Mouse (Mus musculus): ENCODE measurements at regions not wholly inside any gene's neighbourhood (a gene's known extent, or its start where the extent isn't known, plus 50 kb on each side); places are given as distances from the start of the nearest gene placed in this dataset.
"Not testable (repeated sequence)": the region's sequence is repeated elsewhere in the genome, so short reads cannot be mapped to it uniquely, and the experiment has no call there.

- no peak for DNase-seq (ENCODE audit: low read depth, low spot score)
Measured at GRCm38 (mm10) chr5:25639187-25639586, 66.4 kb downstream of the Xrcc2 start.

GRCm38 (mm10) chr5:25638097-25638496 is 67.5 kb downstream of the Xrcc2 start:
- DNase-seq (ENCODE audit: low read depth, low spot score): no peak

- peak; percentile 21 for DNase-seq (ENCODE audit: low read depth, low spot score)
Measured at GRCm38 (mm10) chr5:25632861-25633535, 72.6 kb downstream of the Xrcc2 start.

GRCm38 (mm10) chr5:25629731-25630130 is 75.9 kb downstream of the Xrcc2 start:
- peak; percentile 68 for DNase-seq (ENCODE audit: low read depth, low spot score)

- no peak for DNase-seq (ENCODE audit: low read depth, low spot score)
Measured at GRCm38 (mm10) chr5:25628504-25628903, 77.1 kb downstream of the Xrcc2 start.

- DNase-seq (ENCODE audit: low read depth, low spot score): no peak
Measured at GRCm38 (mm10) chr5:25627086-25627485, 78.5 kb downstream of the Xrcc2 start.

GRCm38 (mm10) chr5:25624029-25624428 is 81.6 kb downstream of the Xrcc2 start:
- no peak for DNase-seq (ENCODE audit: low read depth, low spot score)

GRCm38 (mm10) chr5:25619872-25620271 is 85.8 kb downstream of the Xrcc2 start:
- DNase-seq (ENCODE audit: low read depth, low spot score): no peak

DNA sequence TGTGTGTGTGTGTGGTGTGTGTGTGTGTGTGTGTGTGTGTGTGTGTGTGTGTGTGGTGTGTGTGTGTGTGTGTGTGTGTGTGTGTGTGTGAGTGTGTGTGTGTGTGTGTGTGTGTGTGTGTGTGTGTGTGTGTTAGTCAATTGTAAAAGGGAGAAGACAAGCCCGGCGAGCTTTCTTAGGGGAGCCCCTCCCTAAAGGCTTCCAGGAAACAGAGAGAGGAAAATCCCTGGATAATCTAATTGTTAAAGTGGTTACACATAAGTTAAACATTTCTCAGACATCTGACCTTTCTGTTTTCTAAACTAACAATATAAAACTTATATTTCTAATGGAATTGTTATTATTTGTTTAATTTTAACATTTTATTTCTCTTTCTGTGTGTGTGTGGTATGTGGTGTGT is 86.3 kb downstream of the Xrcc2 start:
- not testable (repeated sequence) for DNase-seq (ENCODE audit: low read depth, low spot score)

DNA sequence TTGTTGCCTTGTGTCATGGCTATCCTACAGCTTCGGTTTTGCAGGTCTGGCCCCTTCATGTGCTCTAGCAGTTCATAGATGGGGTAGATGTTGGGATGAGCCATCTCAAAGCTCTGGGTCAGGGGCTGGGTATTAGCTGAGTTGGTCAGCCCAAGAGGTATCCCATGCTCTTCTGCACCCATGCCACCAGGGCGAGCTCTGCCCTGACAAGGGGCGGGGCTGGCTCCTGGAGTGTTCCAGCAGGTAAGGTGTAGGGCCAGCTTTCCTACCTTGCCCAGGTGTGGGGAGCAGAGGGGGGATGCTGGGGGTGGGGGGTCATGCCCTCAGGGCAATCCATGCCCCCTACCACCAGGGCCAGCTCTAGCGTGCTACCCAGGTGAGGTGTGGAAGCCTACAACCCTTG is 91.0 kb downstream of the Xrcc2 start:
- no peak for DNase-seq (ENCODE audit: low read depth, low spot score)

- DNase-seq (ENCODE audit: low read depth, low spot score): no peak
Measured at GRCm38 (mm10) chr5:25613844-25614658, 91.6 kb downstream of the Xrcc2 start.

DNA sequence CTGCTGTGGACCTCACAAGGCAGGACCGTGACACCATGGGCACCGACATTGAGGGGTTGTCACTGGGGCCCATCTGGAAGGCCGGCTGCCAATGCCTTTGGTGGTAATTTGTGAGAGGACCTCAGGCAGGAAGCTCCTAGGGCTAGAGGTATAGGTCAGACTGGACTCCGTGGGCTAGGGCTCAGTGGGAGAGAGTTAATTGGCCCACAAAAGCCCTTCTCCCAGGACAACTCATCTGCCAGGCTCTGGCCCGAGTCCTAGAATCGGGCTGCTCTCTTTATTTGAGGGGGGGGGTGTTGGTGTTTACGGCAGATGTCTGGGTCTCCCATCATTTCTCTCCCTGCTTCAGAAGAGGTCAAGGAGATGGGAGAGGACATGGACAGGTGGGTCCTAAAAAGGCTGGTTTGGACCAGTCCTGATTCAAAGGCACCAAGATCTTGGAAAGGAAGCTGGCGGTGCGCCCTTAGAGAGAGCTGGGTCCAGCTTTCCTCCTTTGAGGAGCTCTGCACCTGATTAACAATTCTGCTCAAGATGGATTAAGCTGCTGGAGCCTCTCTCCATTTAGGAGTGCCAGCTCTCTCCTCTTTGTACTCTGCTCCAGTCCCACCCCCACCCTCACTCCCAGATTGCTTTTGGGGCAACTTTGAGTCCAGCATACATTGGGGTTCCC is 93.5 kb downstream of the Xrcc2 start:
- DNase-seq (ENCODE audit: low read depth, low spot score): no peak

GRCm38 (mm10) chr5:25609911-25610310 is 94.0 kb downstream of the Cct8l1 start:
- peak; percentile 32 for DNase-seq (ENCODE audit: low read depth, low spot score)

DNA sequence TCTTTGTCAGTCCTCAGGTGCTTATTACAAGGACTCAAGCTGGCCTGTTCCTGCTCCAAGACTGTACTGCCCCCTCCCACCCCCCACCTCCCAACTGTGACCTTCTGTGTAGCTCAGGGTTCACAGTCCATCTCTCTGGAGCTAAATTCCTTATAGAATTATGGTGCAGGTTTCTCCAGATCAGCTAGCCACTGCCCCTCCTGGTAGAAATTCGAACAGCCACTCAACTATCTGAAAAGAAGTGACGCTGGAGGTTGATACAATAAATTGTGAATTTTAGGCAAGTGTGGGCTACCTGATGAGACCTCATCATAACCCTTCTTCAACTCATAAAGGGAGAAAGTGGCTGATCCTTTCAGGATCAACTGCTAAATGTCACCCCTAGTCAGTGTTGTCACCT is 86.3 kb downstream of the Cct8l1 start:
- DNase-seq (ENCODE audit: low read depth, low spot score): no peak

DNA sequence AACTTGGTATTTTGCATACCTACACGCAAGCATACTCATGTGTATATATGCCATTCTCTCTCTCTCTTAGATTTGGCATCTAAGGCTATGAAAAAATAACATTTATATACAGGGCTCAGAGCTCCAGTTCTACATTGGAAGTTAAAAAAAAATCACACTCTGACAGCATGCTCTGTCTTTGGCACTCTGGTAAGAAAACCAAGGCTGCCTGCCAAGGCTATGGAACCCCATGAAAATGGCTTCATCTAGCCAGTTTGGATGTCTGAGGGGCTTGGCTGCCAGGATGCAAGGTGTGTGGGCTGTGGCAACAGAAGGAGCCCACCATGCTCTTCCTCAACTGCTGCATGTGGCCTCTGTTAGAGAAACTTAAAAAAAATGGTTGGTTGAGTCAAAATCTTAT is 83.5 kb downstream of the Cct8l1 start:
- no peak for DNase-seq (ENCODE audit: low read depth, low spot score)

DNA sequence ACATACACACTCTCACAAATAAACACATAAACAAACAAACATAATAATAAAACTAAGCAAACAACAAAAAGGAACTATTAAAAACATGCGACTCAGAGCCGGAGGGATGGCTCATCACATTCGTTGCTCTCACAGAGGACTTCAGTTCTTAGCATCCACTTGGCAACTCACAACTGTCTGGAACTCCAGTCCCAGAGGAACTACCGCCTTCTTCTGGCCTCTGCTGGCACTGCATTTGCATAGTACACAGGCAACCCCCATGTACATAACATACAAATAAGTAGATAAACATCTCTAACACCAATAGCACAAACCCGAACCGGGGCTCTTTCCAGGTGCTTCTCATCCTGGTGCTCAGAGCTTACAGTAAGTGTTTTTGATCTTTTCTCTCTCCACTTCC is 81.9 kb downstream of the Cct8l1 start:
- DNase-seq (ENCODE audit: low read depth, low spot score): peak; percentile 72

- DNase-seq (ENCODE audit: low read depth, low spot score): peak; percentile 52
Measured at GRCm38 (mm10) chr5:25591709-25592108, 75.8 kb downstream of the Cct8l1 start.
